Mouse (Mus musculus) spleen, adult 2 months (tissue): ENCODE measurements around the gene Plekhh2. TPM values are rescaled to one million over a fixed set of nuclear protein-coding genes. Genes with fewer than 3 reads are reported as not detected.

ENCODE experiments used
- DNase-seq, 2 experiments: peaks; one replicate each; pipeline versions ENCODE4 v3.0.0 to v3.0.0-alpha.2; 2012 to 2021; ENCODE audit warnings: low spot score in 2 of 2, low read depth in 1 of 2
- H3K27ac ChIP-seq: fragments of 200-500 bp; 2 replicates; pipeline ENCODE4 v1.5.1; 2012; ENCODE audit warnings: low read length, inconsistent platforms; ENCODE audit not compliant: insufficient read depth
- H3K27me3 ChIP-seq: fragments of 200-500 bp; 2 replicates; pipeline ENCODE4 v1.6.1; 2012; ENCODE audit warnings: mild to moderate bottlenecking, moderate library complexity, low read length, inconsistent platforms; ENCODE audit not compliant: control insufficient read depth, insufficient read depth
- H3K36me3 ChIP-seq: fragments of 200-500 bp; 2 replicates; pipeline ENCODE4 v1.6.1; 2012; ENCODE audit warnings: mild to moderate bottlenecking, low read length, inconsistent platforms; ENCODE audit not compliant: control insufficient read depth, insufficient read depth
- H3K4me1 ChIP-seq: fragments of 200-500 bp; 2 replicates; pipeline ENCODE4 v1.6.1; 2011; ENCODE audit warnings: inconsistent platforms; ENCODE audit not compliant: control insufficient read depth, insufficient read depth, insufficient read length
- H3K4me3 ChIP-seq: fragments of 200-500 bp; 2 replicates; pipeline ENCODE4 v1.5.1; 2011; ENCODE audit warnings: mild to moderate bottlenecking, inconsistent platforms; ENCODE audit not compliant: insufficient read depth, insufficient read length; ENCODE audit errors: extremely low read depth
- CTCF ChIP-seq: fragments of 200-500 bp; IDR thresholded peaks from 2 replicates; pipeline ENCODE4 v1.5.1; 2011; ENCODE audit warnings: mild to moderate bottlenecking, inconsistent platforms; ENCODE audit not compliant: insufficient read depth, insufficient read length, insufficient replicate concordance; ENCODE audit errors: extremely low read depth
- POLR2A ChIP-seq: fragments of 200-500 bp; IDR thresholded peaks from 2 replicates; pipeline ENCODE4 v1.6.1; 2011; ENCODE audit warnings: low read depth, low read length, inconsistent platforms
- WGBS: fragments of 180-500 bp; shearing (Covaris S2); methylation state at CpG from one replicate; pipeline ENCODE4 v1.1.7; 2018; 5-methylcytosine and 5-hydroxymethylcytosine counted together
- polyA plus RNA-seq: library from polyadenylated mRNA; depleted of rRNA; stranded (reverse); fragments of >200 nt; gene quantifications from 2 replicates; pipeline ENCODE4 v1.2.3, GENCODE M21; 2012

Plekhh2 gene
- polyA plus RNA-seq, 1 experiment, result 1.6 TPM

DNA sequence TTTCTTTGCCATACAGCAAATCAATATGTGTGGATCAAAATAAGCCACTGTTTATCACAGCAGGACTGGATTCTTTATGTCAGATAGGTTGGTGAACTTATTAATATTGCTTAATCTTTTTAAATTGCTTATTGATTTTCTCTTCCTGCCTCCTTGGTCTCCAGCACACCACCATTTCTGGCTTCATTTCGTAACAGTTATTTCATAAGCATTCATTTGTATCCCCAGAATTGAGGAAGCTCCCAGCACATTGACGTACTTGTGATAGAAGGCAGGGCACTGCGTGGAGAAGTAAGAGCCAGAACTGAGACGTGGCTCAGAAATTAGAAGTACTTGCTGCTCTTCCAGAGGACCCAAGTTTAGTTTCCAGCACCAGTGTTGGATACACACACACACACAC lies 135.9 kb downstream of the Plekhh2 start:
- H3K27me3 ChIP-seq, result no peaks in the 10 kb centered on the region
- TF ChIP-seq POLR2A, result no peak
- TF ChIP-seq CTCF, result no peak
- H3K4me3 ChIP-seq, result no peak overlapping the region
- no peak overlapping the region for H3K27ac ChIP-seq
- DNase-seq, result no peak
- H3K36me3 ChIP-seq, result no peaks in the 10 kb centered on the region
- no peaks in the 10 kb centered on the region for H3K4me1 ChIP-seq
- 66% methylated on average over 4 of the region's 4 CpGs for WGBS

DNA sequence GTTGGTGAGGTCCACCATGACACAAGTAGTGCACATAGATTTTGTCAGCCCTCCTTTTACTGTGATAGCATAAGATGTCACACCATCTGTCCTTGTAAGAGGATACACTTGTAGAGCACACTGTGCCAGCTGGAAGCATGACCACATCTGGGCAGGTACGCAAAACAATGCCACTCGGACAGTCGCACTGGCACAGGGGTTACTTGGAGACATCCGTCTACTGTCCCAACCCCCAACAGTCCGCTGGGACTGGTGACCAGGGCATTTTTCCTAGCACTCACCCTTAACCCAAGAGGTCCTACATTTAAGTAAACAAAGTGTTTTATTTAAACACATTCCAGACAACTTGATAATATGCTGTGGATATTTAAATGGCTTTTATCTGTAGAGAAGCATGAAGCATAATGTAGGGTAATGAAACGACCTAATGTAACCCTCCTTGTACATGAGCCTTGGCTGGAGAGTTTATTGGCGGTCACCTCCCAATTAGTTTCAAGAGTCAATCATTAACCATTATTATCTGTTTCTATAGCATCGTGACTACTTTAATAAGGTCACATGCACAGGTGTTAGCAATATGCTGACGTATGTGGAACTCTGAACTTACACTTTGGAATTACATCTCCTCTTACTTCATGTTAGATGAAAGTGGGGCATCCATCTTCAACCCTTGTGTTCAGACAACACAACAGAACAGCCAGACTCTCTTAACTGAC lies 138.8 kb downstream of the Plekhh2 start:
- DNase-seq, result no peak

GRCm38 (mm10) chr17:84653544-84653943 lies 141.8 kb downstream of the Plekhh2 start:
- no peak for DNase-seq
- Histone ChIP-seq H3K36me3 (no peaks in the 10 kb centered on the region), H3K4me3 (no peak overlapping the region), H3K4me1 (no peaks in the 10 kb centered on the region), H3K27me3 (no peaks in the 10 kb centered on the region), H3K27ac (no peak overlapping the region)
- TF ChIP-seq CTCF, result no peak
- TF ChIP-seq POLR2A, result no peak
- 94% methylated on average over 9 of the region's 9 CpGs for WGBS

More for the DNA sequence above, 138.8 kb downstream of the Plekhh2 start:
- TF ChIP-seq CTCF (no peak), POLR2A (no peak)
- WGBS, result 91% methylated on average over 9 of the region's 9 CpGs
- Histone ChIP-seq H3K4me1 (no peaks in the 10 kb centered on the region), H3K27me3 (no peaks in the 10 kb centered on the region), H3K27ac (no peak overlapping the region), H3K4me3 (no peak overlapping the region), H3K36me3 (no peaks in the 10 kb centered on the region)

GRCm38 (mm10) chr17:84656205-84656604 lies 144.5 kb downstream of the Plekhh2 start:
- Histone ChIP-seq H3K4me1 (no peaks in the 10 kb centered on the region), H3K27me3 (no peaks in the 10 kb centered on the region), H3K27ac (no peak overlapping the region), H3K36me3 (no peaks in the 10 kb centered on the region), H3K4me3 (no peak overlapping the region)
- WGBS, result 80% methylated on average over 5 of the region's 5 CpGs
- DNase-seq, result no peak
- no peak for TF ChIP-seq CTCF
- TF ChIP-seq POLR2A, result no peak

DNA sequence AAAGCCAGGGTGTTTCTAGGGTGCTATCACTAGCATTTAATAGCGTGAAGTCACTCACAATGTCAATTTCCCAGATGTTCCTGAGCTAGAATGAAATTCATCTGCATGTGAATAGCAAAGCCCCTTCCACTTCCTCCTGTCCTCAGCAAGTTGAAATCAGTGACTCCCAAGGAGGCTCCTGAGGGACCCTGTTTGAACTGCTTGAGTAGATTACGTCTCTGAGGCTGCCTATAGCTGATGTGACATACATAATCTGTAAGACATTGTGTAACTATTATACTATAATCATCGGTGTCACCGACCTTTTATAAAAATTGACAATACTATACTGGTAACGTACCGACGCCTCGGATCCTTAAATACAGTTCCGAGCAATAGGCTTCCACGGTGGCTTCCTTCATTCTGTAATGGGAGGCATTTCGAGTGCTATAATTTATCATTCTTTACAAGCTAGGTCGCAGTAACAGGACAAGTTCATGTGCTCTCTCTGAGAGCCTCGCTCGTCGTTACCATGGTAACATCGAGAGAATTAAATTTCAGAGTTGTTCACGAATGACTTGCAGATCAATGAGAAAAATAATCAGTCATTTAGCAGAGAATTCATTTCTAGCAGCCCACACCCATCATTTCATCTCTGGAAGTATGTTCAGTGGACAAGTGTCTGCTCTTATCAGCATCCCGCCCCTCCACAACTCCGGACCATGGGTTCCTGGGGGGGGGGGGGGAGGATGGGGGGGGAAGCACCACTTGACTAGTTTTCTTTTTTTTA lies 145.1 kb downstream of the Plekhh2 start:
- H3K27me3 ChIP-seq, result no peaks in the 10 kb centered on the region
- H3K4me1 ChIP-seq, result no peaks in the 10 kb centered on the region
- no peak for TF ChIP-seq POLR2A
- no peak for TF ChIP-seq CTCF
- no peak for DNase-seq
- no peak overlapping the region for H3K27ac ChIP-seq
- WGBS, result 88% methylated on average over 19 of the region's 19 CpGs
- H3K4me3 ChIP-seq, result no peak overlapping the region
- H3K36me3 ChIP-seq, result no peaks in the 10 kb centered on the region

- TF ChIP-seq POLR2A, result no peak
- TF ChIP-seq CTCF, result no peak
- 88% methylated on average over 3 of the region's 3 CpGs for WGBS
- Histone ChIP-seq H3K4me3 (no peak overlapping the region), H3K36me3 (no peaks in the 10 kb centered on the region), H3K4me1 (no peaks in the 10 kb centered on the region), H3K27me3 (no peaks in the 10 kb centered on the region), H3K27ac (no peak overlapping the region)
- no peak for DNase-seq
Observed at GRCm38 (mm10) chr17:84657422-84657732, 145.7 kb downstream of the Plekhh2 start.

- H3K36me3 ChIP-seq, result no peaks in the 10 kb centered on the region
- no peaks in the 10 kb centered on the region for H3K4me1 ChIP-seq
- TF ChIP-seq CTCF, result no peak
- no peak for TF ChIP-seq POLR2A
- DNase-seq, result no peak
- no peak overlapping the region for H3K4me3 ChIP-seq
- no peaks in the 10 kb centered on the region for H3K27me3 ChIP-seq
- H3K27ac ChIP-seq, result no peak overlapping the region
- 87% methylated on average over 7 of the region's 7 CpGs for WGBS
Observed at GRCm38 (mm10) chr17:84657782-84658181, 146.1 kb downstream of the Plekhh2 start.
